Mouse (Mus musculus) liver, embryonic 16.5 days (tissue): Measurements from ENCODE around the gene Abcd3. TPM values are rescaled to one million over a fixed set of nuclear protein-coding genes. Genes with fewer than 3 reads are reported as not detected.

Source experiments
- ATAC-seq: fragments of 200-750 bp; cut with Nextera tagmentation; 2 replicates; pipeline ENCODE4 v1.8.0; 2017; ENCODE audit warnings: low read depth, mild to moderate bottlenecking, moderate number of reproducible peaks, moderate library complexity
- H3K27ac ChIP-seq: fragments of 300-500 bp; sonication (generic); 2 replicates; pipeline ENCODE4 v1.5.1; 2014; ENCODE audit warnings: mild to moderate bottlenecking, low read length
- H3K27me3 ChIP-seq: fragments of 300-500 bp; sonication (generic); 2 replicates; pipeline ENCODE4 v1.6.1; 2014; ENCODE audit warnings: low read depth, low read length, mixed read lengths; ENCODE audit not compliant: control insufficient read depth, insufficient read depth
- H3K36me3 ChIP-seq: fragments of 300-500 bp; sonication (generic); 2 replicates; pipeline ENCODE4 v1.6.1; 2014; ENCODE audit warnings: mild to moderate bottlenecking; ENCODE audit not compliant: control insufficient read depth, insufficient read depth
- H3K4me1 ChIP-seq: fragments of 300-500 bp; sonication (generic); 2 replicates; pipeline ENCODE4 v1.6.1; 2014; ENCODE audit warnings: low read depth, low read length, mixed read lengths; ENCODE audit not compliant: control insufficient read depth
- H3K4me2 ChIP-seq: fragments of 300-500 bp; sonication (generic); 2 replicates; pipeline ENCODE4 v1.6.1; 2014; ENCODE audit warnings: low read depth, low read length, mixed read lengths
- H3K4me3 ChIP-seq: fragments of 300-500 bp; sonication (generic); 2 replicates; pipeline ENCODE4 v1.5.1; 2014; ENCODE audit warnings: low read depth, mild to moderate bottlenecking, low read length
- H3K9ac ChIP-seq: fragments of 300-500 bp; sonication (generic); 2 replicates; pipeline ENCODE4 v1.6.1; 2014; ENCODE audit warnings: low read depth, low read length
- H3K9me3 ChIP-seq: fragments of 300-500 bp; sonication (generic); replicated peaks from 2 replicates; pipeline ENCODE4 v1.6.1; 2016; ENCODE audit warnings: low read length; ENCODE audit not compliant: control insufficient read depth
- WGBS: fragments of 180-500 bp; shearing (Covaris S2); extraction: QIAGEN DNeasy Blood & Tissue Kit; methylation state at CpG from one replicate; pipeline ENCODE4 v1.1.7; 2014; ENCODE audit not compliant: insufficient replicate concordance; 5-methylcytosine and 5-hydroxymethylcytosine counted together
- polyA plus RNA-seq: library from polyadenylated mRNA; unstranded; fragments of >200 nt; fragmentation: Nextera tagmentation; extraction: Ambion mirVana; gene quantifications from 2 replicates; pipeline ENCODE4 v1.2.1, GENCODE M21; 2015

Abcd3 gene
- polyA plus RNA-seq, 1 experiment from 2014 or later: 28.4 TPM

- WGBS: under 1% methylated on average over 60 of the region's 73 CpGs
- peak within 1 kb of the TSS; percentile 71 for H3K4me2 ChIP-seq
- no peaks in the 10 kb centered on the region for H3K9me3 ChIP-seq
- peak; percentile 67 for ATAC-seq
- H3K36me3 ChIP-seq: no peaks in the 10 kb centered on the region
- H3K4me3 ChIP-seq: peak within 1 kb of the TSS; percentile 58
- no peaks in the 10 kb centered on the region; the same call in 1 of the 2 replicates for H3K4me1 ChIP-seq
- peaks cover 27% of the 10 kb centered on the region for H3K27me3 ChIP-seq
- H3K27ac ChIP-seq: no peak within 1 kb of the TSS
- H3K9ac ChIP-seq: peak within 1 kb of the TSS; percentile 37; the same call in 1 of the 2 replicates
Observed at GRCm38 (mm10) chr3:121722971-121723844, 91.9 kb downstream of the Abcd3 start, which contains the start of gene F3. Gene F3, plus strand, starts transcription at chr3:121723537.

- H3K9me3 ChIP-seq: no peaks in the 10 kb centered on the region
- ATAC-seq: no peak
- WGBS: 27% methylated on average over 7 of the region's 7 CpGs
- H3K4me3 ChIP-seq: no peak overlapping the region
- H3K9ac ChIP-seq: no peak overlapping the region
- no peak overlapping the region for H3K27ac ChIP-seq
- H3K27me3 ChIP-seq: peaks cover 27% of the 10 kb centered on the region
- H3K4me2 ChIP-seq: no peak overlapping the region
- H3K36me3 ChIP-seq: no peaks in the 10 kb centered on the region
- H3K4me1 ChIP-seq: no peaks in the 10 kb centered on the region; the same call in 1 of the 2 replicates
Observed at GRCm38 (mm10) chr3:121721691-121722070, 93.4 kb downstream of the Abcd3 start.

GRCm38 (mm10) chr3:121720801-121721690 is 94.1 kb downstream of the Abcd3 start:
- no peak for ATAC-seq
- 31% methylated on average over 14 of the region's 14 CpGs for WGBS
- no peak overlapping the region for H3K9ac ChIP-seq

GRCm38 (mm10) chr3:121719701-121720100 is 95.4 kb downstream of the Abcd3 start:
- 45% methylated on average over 3 of the region's 3 CpGs for WGBS
- no peak for ATAC-seq

More at GRCm38 (mm10) chr3:121720801-121721690, 94.1 kb downstream of the Abcd3 start:
- H3K4me1 ChIP-seq: no peaks in the 10 kb centered on the region; the same call in 1 of the 2 replicates
- H3K36me3 ChIP-seq: no peaks in the 10 kb centered on the region
- no peak overlapping the region for H3K4me3 ChIP-seq
- peaks cover 27% of the 10 kb centered on the region for H3K27me3 ChIP-seq
- H3K27ac ChIP-seq: no peak overlapping the region
- peak overlapping the region; percentile 22; the same call in 1 of the 2 replicates for H3K4me2 ChIP-seq
- no peaks in the 10 kb centered on the region for H3K9me3 ChIP-seq

GRCm38 (mm10) chr3:121718679-121719078 is 96.4 kb downstream of the Abcd3 start:
- 60% methylated on average over 8 of the region's 8 CpGs for WGBS
- Histone ChIP-seq H3K27ac (no peak overlapping the region), H3K27me3 (peaks cover 16% of the 10 kb centered on the region), H3K9ac (no peak overlapping the region), H3K4me3 (no peak overlapping the region), H3K4me1 (no peaks in the 10 kb centered on the region; the same call in 1 of the 2 replicates), H3K4me2 (no peak overlapping the region), H3K9me3 (no peaks in the 10 kb centered on the region), H3K36me3 (no peaks in the 10 kb centered on the region)
- ATAC-seq: no peak

More at GRCm38 (mm10) chr3:121719701-121720100, 95.4 kb downstream of the Abcd3 start:
- no peaks in the 10 kb centered on the region; the same call in 1 of the 2 replicates for H3K4me1 ChIP-seq
- no peak overlapping the region for H3K4me3 ChIP-seq
- no peak overlapping the region for H3K9ac ChIP-seq
- H3K27me3 ChIP-seq: peaks cover 26% of the 10 kb centered on the region
- H3K36me3 ChIP-seq: no peaks in the 10 kb centered on the region
- H3K9me3 ChIP-seq: no peaks in the 10 kb centered on the region
- no peak overlapping the region for H3K27ac ChIP-seq
- no peak overlapping the region for H3K4me2 ChIP-seq

- H3K27ac ChIP-seq: no peak overlapping the region
- no peak overlapping the region for H3K4me2 ChIP-seq
- no peaks in the 10 kb centered on the region for H3K9me3 ChIP-seq
- H3K4me1 ChIP-seq: no peaks in the 10 kb centered on the region
- H3K36me3 ChIP-seq: no peaks in the 10 kb centered on the region
- no peak for ATAC-seq
- whole genome bisulfite sequencing: 72% methylated on average over 5 of the region's 5 CpGs
- H3K9ac ChIP-seq: no peak overlapping the region
- no peaks in the 10 kb centered on the region for H3K27me3 ChIP-seq
- no peak overlapping the region for H3K4me3 ChIP-seq
Observed at GRCm38 (mm10) chr3:121716480-121716879, 98.6 kb downstream of the Abcd3 start.

GRCm38 (mm10) chr3:121715741-121716459 is 99.2 kb downstream of the Abcd3 start:
- Histone ChIP-seq H3K27ac (no peak overlapping the region), H3K9me3 (no peaks in the 10 kb centered on the region), H3K27me3 (no peaks in the 10 kb centered on the region), H3K4me2 (no peak overlapping the region), H3K4me1 (no peaks in the 10 kb centered on the region), H3K36me3 (no peaks in the 10 kb centered on the region), H3K4me3 (no peak overlapping the region), H3K9ac (no peak overlapping the region)
- 47% methylated on average over 6 of the region's 6 CpGs for WGBS
- ATAC-seq: no peak

DNA sequence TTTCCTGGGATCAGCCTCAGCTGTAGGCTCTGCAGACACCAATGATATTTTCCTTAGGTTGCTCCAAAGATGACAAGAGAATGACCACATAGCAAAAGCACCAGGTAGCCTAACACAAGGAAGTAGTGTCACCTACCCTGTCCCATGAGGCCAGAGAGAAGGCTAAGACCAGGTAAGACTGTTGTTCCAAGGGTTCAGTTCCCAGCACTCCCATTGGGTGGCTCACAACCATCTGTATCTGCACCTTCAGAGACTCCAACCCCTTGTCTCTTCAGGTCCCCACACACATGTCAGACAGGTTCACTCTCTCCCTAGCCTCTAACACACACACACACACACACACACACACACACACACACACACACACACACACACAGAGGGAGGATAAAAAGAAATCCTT is 99.8 kb downstream of the Abcd3 start:
- Histone ChIP-seq H3K4me2 (no peak overlapping the region), H3K4me1 (no peaks in the 10 kb centered on the region), H3K9ac (no peak overlapping the region), H3K36me3 (no peaks in the 10 kb centered on the region), H3K9me3 (no peaks in the 10 kb centered on the region), H3K27ac (no peak overlapping the region), H3K4me3 (no peak overlapping the region), H3K27me3 (no peaks in the 10 kb centered on the region)
- ATAC-seq: no peak
